Mouse (Mus musculus): ENCODE measurements around the gene Rtcb.

- TF ChIP-seq CTCF (IDR thresholded peaks at IDR 0.05; ENCODE audit: extremely low read depth, insufficient read depth, low read length) (no peak), POLR2A (IDR thresholded peaks at IDR 0.05; ENCODE audit: extremely low read depth, insufficient read depth, low read length) (no peak)
Measured at GRCm38 (mm10) chr10:85972915-85973314, 15.3 kb upstream of the Rtcb start.

Data from cortical plate, adult 2 months (tissue).